Mouse (Mus musculus) thymus, adult 2 months (tissue): Measurements from ENCODE around the gene Gpsm2. TPM values are rescaled to one million over a fixed set of nuclear protein-coding genes. Genes with fewer than 3 reads are reported as not detected.

Experiments used
- DNase-seq: peaks from one replicate; pipeline ENCODE4 v3.0.0; 2021
- H3K27ac ChIP-seq: fragments of 200-500 bp; 2 replicates; pipeline ENCODE4 v1.5.1; 2012; ENCODE audit warnings: low read length, control low read depth; ENCODE audit not compliant: control insufficient read depth, insufficient read depth
- H3K27me3 ChIP-seq: fragments of 200-500 bp; 2 replicates; pipeline ENCODE4 v1.6.1; 2012; ENCODE audit warnings: mild to moderate bottlenecking, low read length, moderate library complexity, mixed read lengths; ENCODE audit not compliant: control insufficient read depth, insufficient read depth
- H3K36me3 ChIP-seq: fragments of 200-500 bp; 2 replicates; pipeline ENCODE4 v1.6.1; 2012; ENCODE audit warnings: mild to moderate bottlenecking, low read length, moderate library complexity; ENCODE audit not compliant: control insufficient read depth, insufficient read depth
- H3K4me1 ChIP-seq: fragments of 200-500 bp; replicated peaks from 2 replicates; pipeline ENCODE4 v1.6.1; 2012; ENCODE audit warnings: low read length; ENCODE audit not compliant: control insufficient read depth, insufficient read depth
- H3K4me3 ChIP-seq: fragments of 200-500 bp; 2 replicates; pipeline ENCODE4 v1.5.1; 2012; ENCODE audit warnings: mild to moderate bottlenecking, low read length, control low read depth, moderate library complexity; ENCODE audit not compliant: control insufficient read depth, insufficient read depth
- CTCF ChIP-seq: fragments of 200-500 bp; IDR thresholded peaks from 2 replicates; pipeline ENCODE4 v1.5.1; 2012; ENCODE audit warnings: mild to moderate bottlenecking, control low read depth, low read length, moderate library complexity, borderline replicate concordance; ENCODE audit not compliant: control insufficient read depth, poor library complexity, insufficient read depth; ENCODE audit errors: extremely low read depth
- POLR2A ChIP-seq: fragments of 200-500 bp; IDR thresholded peaks from 2 replicates; pipeline ENCODE4 v1.6.1; 2012; ENCODE audit warnings: mild to moderate bottlenecking, low read length, control low read depth, moderate library complexity; ENCODE audit not compliant: control insufficient read depth, poor library complexity, insufficient read depth; ENCODE audit errors: extremely low read depth
- WGBS: fragments of 180-500 bp; shearing (Covaris S2); methylation state at CpG from one replicate; pipeline ENCODE4 v1.1.7; 2018; 5-methylcytosine and 5-hydroxymethylcytosine counted together
- polyA plus RNA-seq: library from polyadenylated mRNA; depleted of rRNA; stranded (reverse); fragments of >200 nt; gene quantifications from 2 replicates; pipeline ENCODE4 v1.2.3, GENCODE M21; 2012; rRNA removed

The Gpsm2 gene
- 6.2 and 7.8 TPM in 2 replicates for polyA plus RNA-seq

- H3K27me3 ChIP-seq: no peaks in the 10 kb centered on the region
- no peaks in the 10 kb centered on the region for H3K36me3 ChIP-seq
- peaks cover 12% of the 10 kb centered on the region for H3K4me1 ChIP-seq
- H3K4me3 ChIP-seq: peak within 1 kb of the TSS; percentile 89
- 8% methylated on average over 53 of the region's 53 CpGs for WGBS
- no peak within 1 kb of the TSS for H3K27ac ChIP-seq
- peak; percentile 98 for DNase-seq
- TF ChIP-seq POLR2A (peak; percentile 64; the same call in 1 of the 2 replicates), CTCF (peak; percentile 67; the same call in 1 of the 2 replicates)
Measured at GRCm38 (mm10) chr3:108722036-108722872, at the start of gene Gpsm2. Gene Gpsm2 (minus strand): TSS chr3:108722309.

- Histone ChIP-seq H3K27me3 (no peaks in the 10 kb centered on the region), H3K4me3 (no peak overlapping the region)
- TF ChIP-seq POLR2A (no peak), CTCF (no peak)
Measured at GRCm38 (mm10) chr3:108770725-108771368, 48.7 kb upstream of the Gpsm2 start.

GRCm38 (mm10) chr3:108769547-108769946 lies 47.4 kb upstream of the Gpsm2 start:
- no peaks in the 10 kb centered on the region for H3K4me1 ChIP-seq
- no peaks in the 10 kb centered on the region for H3K27me3 ChIP-seq
- DNase-seq: no peak
- TF ChIP-seq CTCF (no peak), POLR2A (no peak)
- no peaks in the 10 kb centered on the region for H3K36me3 ChIP-seq
- 82% methylated on average over 6 of the region's 6 CpGs for WGBS
- H3K4me3 ChIP-seq: no peak overlapping the region
- H3K27ac ChIP-seq: no peak overlapping the region

More at GRCm38 (mm10) chr3:108770725-108771368, 48.7 kb upstream of the Gpsm2 start:
- 60% methylated on average over 6 of the region's 6 CpGs for WGBS
- no peaks in the 10 kb centered on the region for H3K4me1 ChIP-seq
- H3K36me3 ChIP-seq: no peaks in the 10 kb centered on the region
- H3K27ac ChIP-seq: no peak overlapping the region
- DNase-seq: peak; percentile 59

GRCm38 (mm10) chr3:108767416-108767815 lies 45.3 kb upstream of the Gpsm2 start:
- Histone ChIP-seq H3K27me3 (no peaks in the 10 kb centered on the region), H3K36me3 (no peaks in the 10 kb centered on the region), H3K4me1 (no peaks in the 10 kb centered on the region), H3K27ac (no peak overlapping the region), H3K4me3 (no peak overlapping the region)
- no peak for TF ChIP-seq POLR2A
- no peak for TF ChIP-seq CTCF
- DNase-seq: no peak
- 29% methylated on average over 10 of the region's 10 CpGs for WGBS

GRCm38 (mm10) chr3:108766943-108767342 lies 44.8 kb upstream of the Gpsm2 start:
- TF ChIP-seq POLR2A (no peak), CTCF (no peak)
- H3K4me3 ChIP-seq: no peak overlapping the region
- no peak for DNase-seq
- H3K27me3 ChIP-seq: no peaks in the 10 kb centered on the region
- H3K36me3 ChIP-seq: no peaks in the 10 kb centered on the region
- H3K4me1 ChIP-seq: no peaks in the 10 kb centered on the region
- H3K27ac ChIP-seq: no peak overlapping the region
- WGBS: 83% methylated on average over 7 of the region's 7 CpGs

GRCm38 (mm10) chr3:108765476-108765875 lies 43.4 kb upstream of the Gpsm2 start:
- Histone ChIP-seq H3K27me3 (no peaks in the 10 kb centered on the region), H3K4me1 (no peaks in the 10 kb centered on the region), H3K27ac (no peak overlapping the region), H3K4me3 (no peak overlapping the region), H3K36me3 (no peaks in the 10 kb centered on the region)
- 91% methylated on average over 7 of the region's 7 CpGs for WGBS
- no peak for TF ChIP-seq POLR2A
- TF ChIP-seq CTCF: no peak
- DNase-seq: no peak
